Comparison of ENCODE assay signal across 18 mouse cellular contexts in genomic region chr2:174922208-174922607, GRCm38 (mm10).
DNase-seq lines count a peak whose midpoint lies in the region; ATAC-seq and TF ChIP-seq lines count a peak whose summit lies in the region.
"Had no signal": no experiment of that assay in that cellular context is flagged by ENCODE, and none has a peak within 500 bp of the region (broad histone marks: within the 10 kb centered on the region; RNA-seq: fewer than 3 reads in every experiment).

No protein-coding gene starts in this region.

- DNase-seq in heart, adult 11 months, result peak; percentile 19
- no peak for DNase-seq in cerebellum, adult 2 months
- DNase-seq in testis, postnatal 14 days (ENCODE audit: low spot score), result no peak
- DNase-seq: adrenal gland, adult 2 months; adrenal gland, postnatal 10 days; adrenal gland, postnatal 25 days; cerebellum, adult 11 months; cerebellum, adult 18-20 months; cerebellum, adult 9-10 months; cerebellum, postnatal 10 days; cerebellum, postnatal 25 days; forebrain, postnatal 0 days had no signal

- no peak overlapping the region for H3K9ac ChIP-seq in heart, embryonic 11.5 days (ENCODE audit: low read depth, low read length)
- H3K9ac ChIP-seq in intestine, embryonic 16.5 days (ENCODE audit: low read depth, low read length), result no peak overlapping the region
- H3K9ac ChIP-seq: embryonic facial prominence, embryonic 12.5 days; forebrain, embryonic 12.5 days; forebrain, embryonic 15.5 days; forebrain, postnatal 0 days had no signal

- TF ChIP-seq CTCF in cerebellum, adult 2 months (IDR thresholded peaks at IDR 0.05; ENCODE audit: borderline replicate concordance, insufficient read depth, low read depth, low read length), result no peak

- WGBS in heart, embryonic 11.5 days (ENCODE audit: insufficient replicate concordance), result 62% methylated on average over 4 of the region's 4 CpGs
- WGBS in intestine, embryonic 16.5 days, result 48% methylated on average over 4 of the region's 4 CpGs
- WGBS in cerebellum, adult 2 months, result 75% methylated on average over 4 of the region's 4 CpGs

- no peaks in the 10 kb centered on the region for H3K4me1 ChIP-seq in heart, embryonic 11.5 days (ENCODE audit: control insufficient read depth, insufficient read depth, low read length)
- no peaks in the 10 kb centered on the region for H3K4me1 ChIP-seq in intestine, embryonic 16.5 days (ENCODE audit: control insufficient read depth, insufficient read depth, low read length)
- no peaks in the 10 kb centered on the region for H3K4me1 ChIP-seq in cerebellum, adult 2 months (ENCODE audit: control insufficient read depth, insufficient read depth, low read length)

- no peak for TF ChIP-seq POLR2A in cerebellum, adult 2 months (IDR thresholded peaks at IDR 0.05; ENCODE audit: borderline replicate concordance, insufficient read depth, low read length)

- no peaks in the 10 kb centered on the region for H3K9me3 ChIP-seq in heart, embryonic 11.5 days (replicated peaks; ENCODE audit: control insufficient read depth, low read length)
- H3K9me3 ChIP-seq in intestine, embryonic 16.5 days (ENCODE audit: control insufficient read depth, low read length), result no peaks in the 10 kb centered on the region
- H3K9me3 ChIP-seq: embryonic facial prominence, embryonic 10.5 days; embryonic facial prominence, embryonic 12.5 days; forebrain, embryonic 12.5 days; forebrain, embryonic 15.5 days had no signal

- no peak for ATAC-seq in heart, embryonic 11.5 days (replicated peaks; ENCODE audit: insufficient number of reproducible peaks, low FRiP score, low TSS enrichment)
- peak; percentile 50; the same call in 1 of the 2 replicates for ATAC-seq in intestine, embryonic 16.5 days
- ATAC-seq: forebrain, embryonic 15.5 days; forebrain, postnatal 0 days had no signal

- H3K27me3 ChIP-seq in heart, embryonic 11.5 days (ENCODE audit: control insufficient read depth, insufficient read depth, low read length), result no peaks in the 10 kb centered on the region
- no peaks in the 10 kb centered on the region for H3K27me3 ChIP-seq in intestine, embryonic 16.5 days (replicated peaks; ENCODE audit: control insufficient read depth, insufficient read depth, low read length)
- H3K27me3 ChIP-seq in cerebellum, adult 2 months (ENCODE audit: control insufficient read depth, insufficient read depth, low read length), result no peaks in the 10 kb centered on the region
- H3K27me3 ChIP-seq: embryonic facial prominence, embryonic 12.5 days; forebrain, embryonic 12.5 days; forebrain, embryonic 15.5 days had no signal

- H3K27ac ChIP-seq in heart, embryonic 11.5 days (ENCODE audit: low read depth, low read length), result no peak overlapping the region
- H3K27ac ChIP-seq in intestine, embryonic 16.5 days (ENCODE audit: low read length), result no peak overlapping the region
- H3K27ac ChIP-seq in cerebellum, adult 2 months (ENCODE audit: insufficient read depth, low read length), result no peak overlapping the region
- H3K27ac ChIP-seq: embryonic facial prominence, embryonic 10.5 days; embryonic facial prominence, embryonic 12.5 days; forebrain, embryonic 12.5 days; forebrain, embryonic 15.5 days had no signal

- no peak overlapping the region for H3K4me2 ChIP-seq in heart, embryonic 11.5 days
- no peak overlapping the region for H3K4me2 ChIP-seq in intestine, embryonic 16.5 days (ENCODE audit: low read depth, low read length)
- H3K4me2 ChIP-seq: embryonic facial prominence, embryonic 12.5 days; forebrain, embryonic 12.5 days; forebrain, embryonic 15.5 days had no signal

- no peak overlapping the region for H3K4me3 ChIP-seq in heart, embryonic 11.5 days (ENCODE audit: low read depth, low read length)
- no peak overlapping the region for H3K4me3 ChIP-seq in intestine, embryonic 16.5 days (ENCODE audit: low read length)
- H3K4me3 ChIP-seq in cerebellum, adult 2 months (replicated peaks; ENCODE audit: insufficient read depth, low read depth, low read length), result no peak overlapping the region
- H3K4me3 ChIP-seq: embryonic facial prominence, embryonic 10.5 days; embryonic facial prominence, embryonic 12.5 days; forebrain, embryonic 12.5 days; forebrain, embryonic 15.5 days had no signal

- no peaks in the 10 kb centered on the region for H3K36me3 ChIP-seq in heart, embryonic 11.5 days (ENCODE audit: control insufficient read depth, insufficient read depth, low read length)
- no peaks in the 10 kb centered on the region for H3K36me3 ChIP-seq in intestine, embryonic 16.5 days (ENCODE audit: control insufficient read depth, insufficient read depth, low read length)
- H3K36me3 ChIP-seq: embryonic facial prominence, embryonic 10.5 days; embryonic facial prominence, embryonic 12.5 days; forebrain, embryonic 12.5 days; forebrain, embryonic 15.5 days had no signal
